Mouse (Mus musculus) lung, adult 18-20 months (tissue): Measurements from ENCODE around the gene Cx3cl1.

Experiments used
- DNase-seq, 2 experiments: peaks; one replicate each; pipeline ENCODE4 v3.0.0; 2022; ENCODE audit warnings: mixed read lengths in 2 of 2

Cx3cl1 gene

GRCm38 (mm10) chr8:94774601-94775000, 2.8 kb downstream of the Cx3cl1 start:
- DNase-seq = peak in 1 of 2 experiments; percentile 61

- no peak for DNase-seq
Measured at GRCm38 (mm10) chr8:94776346-94776745, 4.5 kb downstream of the Cx3cl1 start.

- no peak for DNase-seq
Measured at GRCm38 (mm10) chr8:94778036-94778435, 6.2 kb downstream of the Cx3cl1 start.

GRCm38 (mm10) chr8:94778473-94778872, 6.7 kb downstream of the Cx3cl1 start:
- peak; percentile 44 to 69 for DNase-seq

- no peak for DNase-seq
Measured at GRCm38 (mm10) chr8:94778895-94779533, 7.2 kb downstream of the Cx3cl1 start.

GRCm38 (mm10) chr8:94779534-94780294, 7.9 kb downstream of the Cx3cl1 start:
- DNase-seq = no peak

GRCm38 (mm10) chr8:94780491-94781154, 8.8 kb downstream of the Cx3cl1 start:
- no peak for DNase-seq

- DNase-seq = no peak
Measured at GRCm38 (mm10) chr8:94781155-94781837, 9.5 kb downstream of the Cx3cl1 start.

- peak in 1 of 2 experiments; percentile 28 for DNase-seq
Measured at GRCm38 (mm10) chr8:94781838-94782235, 10.0 kb downstream of the Cx3cl1 start.

GRCm38 (mm10) chr8:94783890-94784289, 12.1 kb downstream of the Cx3cl1 start:
- no peak for DNase-seq

GRCm38 (mm10) chr8:94785247-94785985, 13.6 kb downstream of the Cx3cl1 start:
- DNase-seq = peak; percentile 80 to 85

GRCm38 (mm10) chr8:94785995-94786595, 14.3 kb downstream of the Cx3cl1 start:
- no peak for DNase-seq

- peak; percentile 67 to 73 for DNase-seq
Measured at GRCm38 (mm10) chr8:94787524-94788501, 16.0 kb downstream of the Cx3cl1 start.

GRCm38 (mm10) chr8:94789256-94789955, 17.6 kb downstream of the Cx3cl1 start:
- no peak for DNase-seq

GRCm38 (mm10) chr8:94794368-94794767, 22.6 kb downstream of the Cx3cl1 start:
- no peak for DNase-seq

- no peak for DNase-seq
Measured at GRCm38 (mm10) chr8:94794782-94795181, 23.0 kb downstream of the Cx3cl1 start.

- no peak for DNase-seq
Measured at GRCm38 (mm10) chr8:94800278-94800968, 28.6 kb downstream of the Cx3cl1 start.

GRCm38 (mm10) chr8:94801293-94802095, 29.7 kb downstream of the Cx3cl1 start:
- DNase-seq = peak; percentile 62 to 69
